Mouse (Mus musculus): ENCODE data around the gene Zfhx3. TPM values are rescaled to one million over a fixed set of nuclear protein-coding genes. Genes with fewer than 3 reads are reported as not detected.

Gene Zfhx3
- polyA plus RNA-seq, 1 experiment from 2014 or later: 32.2 TPM

- Histone ChIP-seq H3K4me2 (ENCODE audit: low read depth, low read length) (no peak overlapping the region), H3K4me1 (ENCODE audit: control insufficient read depth, insufficient read depth, low read length) (0 out of 2 replicates have a peak, but pooled peaks cover 2% of the 10 kb centered on the region), H3K9ac (replicated peaks; ENCODE audit: low read depth, low read length) (no peak overlapping the region), H3K27me3 (ENCODE audit: control insufficient read depth, insufficient read depth, low read length) (no peaks in the 10 kb centered on the region), H3K27ac (ENCODE audit: low read depth, low read length) (no peak overlapping the region), H3K9me3 (ENCODE audit: control insufficient read depth, low read length) (no peaks in the 10 kb centered on the region), H3K4me3 (ENCODE audit: low read depth, low read length) (no peak overlapping the region), H3K36me3 (ENCODE audit: control insufficient read depth, insufficient read depth, low read length) (no peaks in the 10 kb centered on the region)
- no peak for ATAC-seq (ENCODE audit: low read depth)
- 33% methylated on average over 12 of the region's 12 CpGs for WGBS
These were observed 119.5 kb downstream of the Zfhx3 start for GRCm38 (mm10) chr8:108061972-108062371.

DNA sequence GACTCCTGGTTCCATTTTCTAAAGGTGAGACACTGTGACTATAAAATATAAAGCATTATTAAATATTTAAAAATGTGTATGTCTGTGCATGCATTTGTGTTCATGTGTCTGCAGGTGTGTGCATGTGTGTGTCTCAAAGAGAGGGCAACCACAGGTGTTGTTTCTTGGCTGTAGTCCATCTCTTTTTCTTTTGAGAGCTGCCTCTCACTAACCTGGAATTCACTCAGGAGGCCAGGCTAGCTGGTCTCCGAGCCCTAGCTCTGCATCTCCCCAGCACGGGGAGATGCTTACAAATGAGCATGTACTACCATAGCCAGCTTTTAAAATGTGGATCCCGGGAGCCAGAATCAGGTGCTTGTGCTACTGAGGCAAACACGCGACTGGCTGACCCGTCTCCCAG is 124.7 kb downstream of the Zfhx3 start:
- no peak overlapping the region for H3K4me2 ChIP-seq (ENCODE audit: low read depth, low read length)
- no peak overlapping the region for H3K27ac ChIP-seq (ENCODE audit: low read depth, low read length)
- H3K27me3 ChIP-seq (ENCODE audit: control insufficient read depth, insufficient read depth, low read length): no peaks in the 10 kb centered on the region
- WGBS: 82% methylated on average over 6 of the region's 6 CpGs
- no peak for ATAC-seq (ENCODE audit: low read depth)
- H3K9ac ChIP-seq (replicated peaks; ENCODE audit: low read depth, low read length): no peak overlapping the region
- H3K4me1 ChIP-seq (ENCODE audit: control insufficient read depth, insufficient read depth, low read length): no peaks in the 10 kb centered on the region
- no peaks in the 10 kb centered on the region for H3K9me3 ChIP-seq (ENCODE audit: control insufficient read depth, low read length)
- no peaks in the 10 kb centered on the region for H3K36me3 ChIP-seq (ENCODE audit: control insufficient read depth, insufficient read depth, low read length)
- H3K4me3 ChIP-seq (ENCODE audit: low read depth, low read length): no peak overlapping the region

DNA sequence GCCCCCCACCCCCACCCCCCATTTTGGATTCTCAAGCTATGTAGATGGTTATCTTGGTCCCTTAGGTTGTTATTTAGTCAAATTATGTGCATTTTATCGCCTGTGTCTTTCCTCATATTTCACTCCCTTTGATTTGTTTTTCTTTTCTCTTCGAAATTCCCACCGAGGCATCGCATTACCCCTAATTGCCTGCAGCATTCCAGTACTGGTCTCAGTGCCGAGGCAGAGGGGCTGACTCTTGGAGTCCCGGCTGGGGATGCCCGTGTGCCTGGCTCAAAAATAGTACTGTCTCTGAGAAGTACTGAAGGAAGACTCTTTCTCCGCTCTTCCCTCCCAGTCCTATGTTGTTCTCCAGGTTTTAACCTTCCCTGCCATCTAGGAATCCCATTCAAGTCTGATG is 125.8 kb downstream of the Zfhx3 start:
- Histone ChIP-seq H3K4me1 (ENCODE audit: control insufficient read depth, insufficient read depth, low read length) (no peaks in the 10 kb centered on the region), H3K27me3 (ENCODE audit: control insufficient read depth, insufficient read depth, low read length) (no peaks in the 10 kb centered on the region), H3K9me3 (ENCODE audit: control insufficient read depth, low read length) (no peaks in the 10 kb centered on the region), H3K36me3 (ENCODE audit: control insufficient read depth, insufficient read depth, low read length) (no peaks in the 10 kb centered on the region), H3K4me3 (ENCODE audit: low read depth, low read length) (no peak overlapping the region), H3K4me2 (ENCODE audit: low read depth, low read length) (no peak overlapping the region), H3K27ac (ENCODE audit: low read depth, low read length) (no peak overlapping the region), H3K9ac (replicated peaks; ENCODE audit: low read depth, low read length) (no peak overlapping the region)
- WGBS: 29% methylated on average over 8 of the region's 8 CpGs
- no peak for ATAC-seq (ENCODE audit: low read depth)

- ATAC-seq (ENCODE audit: low read depth): no peak
These were observed 128.0 kb downstream of the Zfhx3 start for GRCm38 (mm10) chr8:108070438-108070837.

DNA sequence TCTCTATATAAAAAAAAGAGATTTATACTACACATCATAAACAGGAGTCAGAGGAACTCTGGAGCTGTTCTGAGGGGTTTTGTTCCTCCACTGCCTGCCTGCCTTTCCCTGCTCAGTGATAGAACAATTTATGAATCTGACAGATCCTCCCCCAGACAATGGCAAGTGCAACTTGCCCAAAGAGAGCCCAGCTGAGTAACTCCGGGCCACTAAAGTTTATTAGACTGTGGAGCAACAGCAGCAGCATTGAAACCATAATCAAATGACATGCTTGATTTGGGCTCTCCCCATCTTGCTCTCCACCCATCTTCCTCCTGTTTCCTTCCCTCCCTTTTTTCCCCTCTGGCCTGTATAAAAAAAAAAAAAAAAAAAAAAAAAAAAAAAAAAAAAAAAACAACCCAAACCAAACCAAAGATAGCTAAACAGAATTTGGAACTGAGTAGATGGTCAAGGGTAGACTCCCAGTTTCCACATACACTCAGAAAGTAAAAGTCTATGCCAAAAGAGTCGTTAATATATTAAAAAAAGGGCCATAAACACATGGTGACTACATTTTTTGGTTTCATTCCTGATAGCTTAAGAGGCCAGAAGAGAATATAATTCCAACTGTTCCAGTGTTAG is 129.8 kb downstream of the Zfhx3 start:
- no peak overlapping the region for H3K9ac ChIP-seq (replicated peaks; ENCODE audit: low read depth, low read length)
- H3K27me3 ChIP-seq (ENCODE audit: control insufficient read depth, insufficient read depth, low read length): no peaks in the 10 kb centered on the region
- no peaks in the 10 kb centered on the region for H3K36me3 ChIP-seq (ENCODE audit: control insufficient read depth, insufficient read depth, low read length)
- no peaks in the 10 kb centered on the region for H3K4me1 ChIP-seq (ENCODE audit: control insufficient read depth, insufficient read depth, low read length)
- no peaks in the 10 kb centered on the region for H3K9me3 ChIP-seq (ENCODE audit: control insufficient read depth, low read length)
- WGBS: 42% methylated on average over 2 of the region's 2 CpGs
- H3K4me3 ChIP-seq (ENCODE audit: low read depth, low read length): no peak overlapping the region
- no peak for ATAC-seq (ENCODE audit: low read depth)
- no peak overlapping the region for H3K27ac ChIP-seq (ENCODE audit: low read depth, low read length)
- no peak overlapping the region for H3K4me2 ChIP-seq (ENCODE audit: low read depth, low read length)

More at GRCm38 (mm10) chr8:108070438-108070837, 128.0 kb downstream of the Zfhx3 start:
- Histone ChIP-seq H3K4me3 (ENCODE audit: low read depth, low read length) (no peak overlapping the region), H3K27ac (ENCODE audit: low read depth, low read length) (no peak overlapping the region), H3K9me3 (ENCODE audit: control insufficient read depth, low read length) (no peaks in the 10 kb centered on the region), H3K4me2 (ENCODE audit: low read depth, low read length) (no peak overlapping the region), H3K9ac (replicated peaks; ENCODE audit: low read depth, low read length) (no peak overlapping the region), H3K4me1 (ENCODE audit: control insufficient read depth, insufficient read depth, low read length) (no peaks in the 10 kb centered on the region), H3K36me3 (ENCODE audit: control insufficient read depth, insufficient read depth, low read length) (no peaks in the 10 kb centered on the region), H3K27me3 (ENCODE audit: control insufficient read depth, insufficient read depth, low read length) (no peaks in the 10 kb centered on the region)
- WGBS: 73% methylated on average over 4 of the region's 4 CpGs

DNA sequence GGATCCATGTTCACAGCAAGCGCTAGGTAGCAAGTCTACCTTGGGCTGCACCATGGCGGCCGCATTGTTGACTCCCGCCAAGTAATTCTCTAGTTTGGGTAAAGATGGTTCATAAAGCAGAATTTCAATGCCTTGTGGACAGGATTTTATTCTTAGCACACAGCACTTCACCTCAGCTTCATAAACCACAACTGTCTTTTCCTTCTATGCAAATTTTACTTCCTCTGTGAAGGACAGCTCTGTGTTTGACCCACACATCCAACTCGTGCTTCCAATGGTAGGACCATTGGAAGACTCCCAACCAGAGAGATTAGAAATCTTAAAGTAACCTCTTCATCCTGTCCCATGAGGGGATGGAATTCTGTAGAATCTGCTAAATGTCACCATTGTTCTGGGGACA is 130.4 kb downstream of the Zfhx3 start:
- Histone ChIP-seq H3K4me2 (ENCODE audit: low read depth, low read length) (no peak overlapping the region), H3K4me1 (ENCODE audit: control insufficient read depth, insufficient read depth, low read length) (no peaks in the 10 kb centered on the region), H3K4me3 (ENCODE audit: low read depth, low read length) (no peak overlapping the region), H3K9ac (replicated peaks; ENCODE audit: low read depth, low read length) (no peak overlapping the region), H3K27me3 (ENCODE audit: control insufficient read depth, insufficient read depth, low read length) (no peaks in the 10 kb centered on the region), H3K36me3 (ENCODE audit: control insufficient read depth, insufficient read depth, low read length) (no peaks in the 10 kb centered on the region), H3K9me3 (ENCODE audit: control insufficient read depth, low read length) (no peaks in the 10 kb centered on the region), H3K27ac (ENCODE audit: low read depth, low read length) (no peak overlapping the region)
- WGBS: 89% methylated on average over 5 of the region's 5 CpGs
- no peak for ATAC-seq (ENCODE audit: low read depth)

DNA sequence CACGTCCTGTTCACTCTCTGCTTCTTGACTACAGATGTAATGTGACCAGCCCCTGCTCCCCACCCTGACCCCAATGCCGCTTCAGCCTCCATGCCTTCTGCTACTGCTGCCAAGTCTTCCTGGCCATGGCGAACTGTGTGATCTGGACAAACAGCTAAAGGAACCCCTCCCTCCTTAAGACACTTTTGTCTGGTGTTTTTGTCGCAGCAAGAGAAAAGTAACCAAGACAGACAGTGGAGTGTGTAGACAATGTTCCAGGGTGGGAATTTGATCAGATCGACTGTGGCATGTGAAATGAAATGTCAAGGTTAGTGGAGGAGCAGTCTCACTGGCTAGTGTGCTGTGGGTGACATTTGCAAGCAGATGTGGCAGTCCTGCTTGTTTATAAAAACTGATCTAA is 132.7 kb downstream of the Zfhx3 start:
- no peak overlapping the region for H3K27ac ChIP-seq (ENCODE audit: low read depth, low read length)
- H3K36me3 ChIP-seq (ENCODE audit: control insufficient read depth, insufficient read depth, low read length): no peaks in the 10 kb centered on the region
- ATAC-seq (ENCODE audit: low read depth): no peak
- no peaks in the 10 kb centered on the region for H3K4me1 ChIP-seq (ENCODE audit: control insufficient read depth, insufficient read depth, low read length)
- no peak overlapping the region for H3K4me2 ChIP-seq (ENCODE audit: low read depth, low read length)
- H3K27me3 ChIP-seq (ENCODE audit: control insufficient read depth, insufficient read depth, low read length): no peaks in the 10 kb centered on the region
- no peaks in the 10 kb centered on the region for H3K9me3 ChIP-seq (ENCODE audit: control insufficient read depth, low read length)
- no peak overlapping the region for H3K4me3 ChIP-seq (ENCODE audit: low read depth, low read length)
- no peak overlapping the region for H3K9ac ChIP-seq (replicated peaks; ENCODE audit: low read depth, low read length)
- 86% methylated on average over 5 of the region's 5 CpGs for WGBS

- no peak overlapping the region for H3K4me2 ChIP-seq (ENCODE audit: low read depth, low read length)
- H3K4me1 ChIP-seq (ENCODE audit: control insufficient read depth, insufficient read depth, low read length): no peaks in the 10 kb centered on the region
- WGBS: 98% methylated on average over 4 of the region's 4 CpGs
- H3K27ac ChIP-seq (ENCODE audit: low read depth, low read length): no peak overlapping the region
- H3K9ac ChIP-seq (replicated peaks; ENCODE audit: low read depth, low read length): no peak overlapping the region
- ATAC-seq (ENCODE audit: low read depth): no peak
- H3K9me3 ChIP-seq (ENCODE audit: control insufficient read depth, low read length): no peaks in the 10 kb centered on the region
- no peak overlapping the region for H3K4me3 ChIP-seq (ENCODE audit: low read depth, low read length)
- no peaks in the 10 kb centered on the region for H3K36me3 ChIP-seq (ENCODE audit: control insufficient read depth, insufficient read depth, low read length)
- H3K27me3 ChIP-seq (ENCODE audit: control insufficient read depth, insufficient read depth, low read length): no peaks in the 10 kb centered on the region
These were observed 136.3 kb downstream of the Zfhx3 start for GRCm38 (mm10) chr8:108078726-108079125.

GRCm38 (mm10) chr8:108086913-108087312 is 144.5 kb downstream of the Zfhx3 start:
- H3K4me1 ChIP-seq (ENCODE audit: control insufficient read depth, insufficient read depth, low read length): no peaks in the 10 kb centered on the region
- H3K27me3 ChIP-seq (ENCODE audit: control insufficient read depth, insufficient read depth, low read length): no peaks in the 10 kb centered on the region
- 71% methylated on average over 4 of the region's 4 CpGs for WGBS
- no peak overlapping the region for H3K9ac ChIP-seq (replicated peaks; ENCODE audit: low read depth, low read length)
- H3K27ac ChIP-seq (ENCODE audit: low read depth, low read length): no peak overlapping the region
- no peaks in the 10 kb centered on the region for H3K9me3 ChIP-seq (ENCODE audit: control insufficient read depth, low read length)
- H3K36me3 ChIP-seq (ENCODE audit: control insufficient read depth, insufficient read depth, low read length): no peaks in the 10 kb centered on the region
- no peak overlapping the region for H3K4me2 ChIP-seq (ENCODE audit: low read depth, low read length)
- ATAC-seq (ENCODE audit: low read depth): no peak
- H3K4me3 ChIP-seq (ENCODE audit: low read depth, low read length): no peak overlapping the region

All from neural tube, embryonic 14.5 days (tissue).